Mouse (Mus musculus) megakaryocyte, adult 5-6 weeks (primary cell): ENCODE results near the gene Pigf. TPM values are rescaled to one million over a fixed set of nuclear protein-coding genes. Genes with fewer than 3 reads are reported as not detected.

Source experiments
- ATAC-seq: 2 replicates; pipeline ENCODE4 v1.8.0; 2016; ENCODE audit warnings: mild to moderate bottlenecking, inconsistent platforms; ENCODE audit not compliant: poor library complexity, severe bottlenecking
- total RNA-seq, 2 experiments: library from RNA; stranded (forward) in 1 of 2; stranded (reverse) in 1 of 2; fragments of 153-499, 151-499 nt in 1 of 2; fragments of 221-1000, 200-1000 nt in 1 of 2; gene quantifications; 2 replicates each; pipeline versions ENCODE4 v1.2.3 to v1.2.4; 2015 to 2017

Gene Pigf
- total RNA-seq, 2 experiments from 2014 or later: 21.6 to 32.1 TPM

GRCm38 (mm10) chr17:86969582-86969981, 55.6 kb downstream of the Pigf start:
- ATAC-seq: peak; percentile 72

GRCm38 (mm10) chr17:86968581-86968980, 56.6 kb downstream of the Pigf start:
- no peak for ATAC-seq

GRCm38 (mm10) chr17:86967536-86968525, 57.4 kb downstream of the Pigf start:
- no peak for ATAC-seq

GRCm38 (mm10) chr17:86967048-86967447, 58.2 kb downstream of the Pigf start:
- no peak for ATAC-seq

- no peak for ATAC-seq
Observed at GRCm38 (mm10) chr17:86966040-86966439, 59.2 kb downstream of the Pigf start.

GRCm38 (mm10) chr17:86965121-86965520, 60.1 kb downstream of the Pigf start:
- no peak for ATAC-seq

- peak; percentile 14 for ATAC-seq
Observed at GRCm38 (mm10) chr17:86964502-86964901, 60.7 kb downstream of the Pigf start.

- ATAC-seq: no peak
Observed at GRCm38 (mm10) chr17:86964041-86964440, 61.2 kb downstream of the Pigf start.

GRCm38 (mm10) chr17:86963586-86963902, 61.7 kb downstream of the Pigf start:
- ATAC-seq: no peak

- peak; percentile 60 for ATAC-seq
Observed at GRCm38 (mm10) chr17:86962894-86963585, 62.2 kb downstream of the Pigf start, which contains the start of gene Rhoq. Gene Rhoq (plus strand): TSS chr17:86963082.

GRCm38 (mm10) chr17:86962297-86962893, 62.8 kb downstream of the Pigf start:
- ATAC-seq: peak; percentile 59

GRCm38 (mm10) chr17:86961301-86961841, 63.8 kb downstream of the Pigf start:
- peak; percentile 20 for ATAC-seq

GRCm38 (mm10) chr17:86957968-86958367, 67.2 kb downstream of the Pigf start:
- peak; percentile 65 for ATAC-seq

GRCm38 (mm10) chr17:86957239-86957638, 68.0 kb downstream of the Pigf start:
- ATAC-seq: no peak

- no peak for ATAC-seq
Observed at GRCm38 (mm10) chr17:86948801-86949200, 76.4 kb downstream of the Pigf start.

- no peak for ATAC-seq
Observed at GRCm38 (mm10) chr17:86947840-86948796, 77.1 kb downstream of the Pigf start, which contains the start of gene Atp6v1e2. Gene Atp6v1e2 (minus strand): TSS chr17:86947897.
